Mouse (Mus musculus): Measurements from ENCODE around the gene Isl2.

GRCm38 (mm10) chr9:55543336-55543702 is 4.8 kb downstream of the Isl2 start:
- TF ChIP-seq CTCF (IDR thresholded peaks at IDR 0.05) (no peak), POLR2A (IDR thresholded peaks at IDR 0.05; ENCODE audit: insufficient read depth, low read depth, low read length) (no peak), EP300 (IDR thresholded peaks at IDR 0.05; ENCODE audit: insufficient read depth, low read depth, low read length) (no peak)

Data from heart, adult 2 months (tissue).